Mouse (Mus musculus) ES-E14 (cell line): ENCODE data around the gene Neu2.

Experiments used
- CHD2 ChIP-seq: IDR thresholded peaks from 2 replicates; pipeline ENCODE4 v1.6.1; 2014; ENCODE audit warnings: mild to moderate bottlenecking, low read depth, low read length, inconsistent platforms
- HCFC1 ChIP-seq: IDR thresholded peaks from 2 replicates; pipeline ENCODE4 v1.6.1; 2012; ENCODE audit warnings: low read length, inconsistent platforms, borderline replicate concordance; ENCODE audit not compliant: insufficient read depth
- MAFK ChIP-seq: IDR thresholded peaks from 2 replicates; pipeline ENCODE4 v1.6.1; 2014; ENCODE audit warnings: mild to moderate bottlenecking, low read depth, low read length, inconsistent platforms; ENCODE audit not compliant: insufficient read depth
- ZC3H11A ChIP-seq: IDR thresholded peaks from 2 replicates; pipeline ENCODE4 v1.6.1; 2012; ENCODE audit warnings: low read depth, mild to moderate bottlenecking, inconsistent platforms, low read length, borderline replicate concordance
- ZNF384 ChIP-seq: IDR thresholded peaks from 2 replicates; pipeline ENCODE4 v1.6.1; 2012; ENCODE audit warnings: low read depth, low read length, inconsistent platforms

DNA sequence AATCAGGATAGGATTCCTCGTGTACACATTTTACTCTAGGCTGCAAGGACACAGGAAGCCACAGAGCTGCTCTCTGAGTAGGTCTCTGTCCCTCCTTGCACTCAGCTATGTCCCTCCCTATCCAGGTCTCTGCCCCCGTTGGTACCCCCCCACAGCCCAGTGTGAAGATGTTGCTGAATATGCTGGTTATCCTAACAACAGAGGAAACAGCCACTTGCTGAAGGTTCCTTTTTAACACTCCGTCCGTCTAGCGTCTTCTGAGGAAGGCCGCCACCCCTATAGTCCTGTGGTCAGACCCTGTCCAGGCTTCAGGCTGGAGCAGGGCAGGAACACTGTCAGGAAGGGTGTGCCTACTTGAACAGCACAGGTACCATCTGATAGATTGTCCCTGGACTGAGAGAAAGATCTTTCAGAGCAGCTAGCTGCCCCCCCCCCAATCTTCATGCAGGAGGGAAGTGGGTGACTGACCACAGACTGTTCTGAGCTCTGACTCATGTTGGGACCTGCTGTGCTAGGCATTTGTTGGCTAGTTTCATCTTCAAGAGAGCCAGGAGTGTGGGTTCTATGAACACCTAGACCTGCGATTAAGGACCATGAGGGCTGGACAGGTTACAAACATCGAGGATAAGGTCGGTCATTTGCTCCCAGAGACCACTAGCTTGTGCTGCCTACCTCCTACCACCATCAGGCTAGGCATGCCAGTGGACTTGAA is 111.6 kb downstream of the Neu2 start:
- TF ChIP-seq ZNF384: no peak
- TF ChIP-seq ZC3H11A: no peak
- no peak for TF ChIP-seq HCFC1
- no peak for TF ChIP-seq MAFK
- TF ChIP-seq CHD2: no peak
